Mouse (Mus musculus) cerebellum, postnatal 36 days (tissue): ENCODE measurements at regions not wholly inside any gene's neighbourhood (a gene's known extent, or its start where the extent isn't known, plus 50 kb on each side); places are given as distances from the start of the nearest gene placed in this dataset.

ENCODE experiments used
- DNase-seq, 2 experiments: peaks; one replicate each; pipeline ENCODE4 v3.0.0; 2021 to 2022; ENCODE audit warnings: mixed read lengths in 2 of 2

DNA sequence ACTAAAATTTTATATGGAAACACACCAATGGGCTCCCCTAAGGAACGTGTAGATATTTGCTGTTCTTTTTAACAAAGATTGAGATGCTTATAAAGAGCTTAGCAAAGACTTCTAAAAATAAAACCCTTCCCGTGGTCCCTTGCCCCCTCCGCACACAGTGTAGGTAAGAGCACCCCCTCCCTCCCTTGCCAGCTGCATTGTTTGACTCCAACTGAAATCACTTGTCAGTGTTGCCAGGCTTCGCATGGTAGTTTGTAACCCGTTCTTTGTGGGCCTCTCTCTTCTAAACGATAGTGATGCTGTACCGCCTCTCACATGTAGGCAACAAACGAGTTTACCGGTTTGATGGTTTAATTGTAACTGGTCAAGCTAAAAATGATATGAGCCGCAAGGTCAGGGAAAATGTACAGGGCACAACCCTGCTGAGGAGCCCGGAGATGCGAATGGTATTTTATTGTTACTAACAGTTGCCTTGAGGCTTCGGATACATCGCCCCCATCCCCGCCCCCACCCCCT lies 246.0 kb downstream of the Ttll7 start:
- no peak for DNase-seq

DNA sequence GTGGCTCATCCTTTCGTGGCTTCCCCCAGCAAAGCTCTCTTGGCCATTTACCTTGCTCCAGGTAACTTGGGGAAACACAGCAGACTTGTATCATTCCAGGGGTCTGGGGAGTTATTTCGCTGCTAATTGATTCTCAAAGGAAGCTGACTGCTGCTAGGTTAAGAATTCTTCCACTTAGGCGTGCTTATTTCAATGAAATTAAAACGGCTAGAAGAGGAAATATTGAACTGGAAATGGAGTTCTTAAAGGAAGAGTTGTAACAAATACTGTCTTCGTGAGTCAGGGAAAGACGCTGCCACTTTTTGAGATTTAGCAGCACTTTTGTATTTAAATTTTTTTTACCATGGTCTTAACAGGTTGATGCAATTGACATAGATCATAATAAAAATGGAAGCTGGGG lies 246.4 kb downstream of the Ttll7 start:
- DNase-seq = no peak

DNA sequence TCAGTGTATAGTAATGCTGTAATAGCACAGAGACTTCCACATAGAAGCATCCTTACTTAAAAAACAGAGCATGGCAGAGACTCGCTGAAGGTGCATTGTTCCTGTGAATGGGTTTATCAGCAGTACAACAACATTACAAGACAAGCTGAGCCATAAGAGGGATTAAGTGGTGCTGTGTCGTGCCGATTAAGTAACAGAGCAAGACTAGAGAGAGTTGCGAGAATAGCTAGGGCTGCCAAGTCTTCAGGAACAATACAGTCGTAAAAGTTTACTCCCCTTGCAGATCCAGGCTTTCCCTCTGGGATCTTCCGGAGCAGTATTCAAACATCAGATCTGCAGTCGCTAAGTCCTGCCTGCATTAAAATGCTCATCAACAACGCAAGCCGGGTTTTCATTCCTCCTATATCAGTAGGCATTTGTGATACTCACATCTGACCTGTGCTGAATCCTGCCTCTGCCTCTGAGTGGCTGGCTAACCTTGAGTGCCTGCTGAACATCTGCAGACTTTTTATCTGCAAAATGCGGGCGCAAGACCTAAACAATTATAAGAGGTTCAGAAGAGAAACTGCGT lies 247.1 kb downstream of the Ttll7 start:
- no peak for DNase-seq

DNA sequence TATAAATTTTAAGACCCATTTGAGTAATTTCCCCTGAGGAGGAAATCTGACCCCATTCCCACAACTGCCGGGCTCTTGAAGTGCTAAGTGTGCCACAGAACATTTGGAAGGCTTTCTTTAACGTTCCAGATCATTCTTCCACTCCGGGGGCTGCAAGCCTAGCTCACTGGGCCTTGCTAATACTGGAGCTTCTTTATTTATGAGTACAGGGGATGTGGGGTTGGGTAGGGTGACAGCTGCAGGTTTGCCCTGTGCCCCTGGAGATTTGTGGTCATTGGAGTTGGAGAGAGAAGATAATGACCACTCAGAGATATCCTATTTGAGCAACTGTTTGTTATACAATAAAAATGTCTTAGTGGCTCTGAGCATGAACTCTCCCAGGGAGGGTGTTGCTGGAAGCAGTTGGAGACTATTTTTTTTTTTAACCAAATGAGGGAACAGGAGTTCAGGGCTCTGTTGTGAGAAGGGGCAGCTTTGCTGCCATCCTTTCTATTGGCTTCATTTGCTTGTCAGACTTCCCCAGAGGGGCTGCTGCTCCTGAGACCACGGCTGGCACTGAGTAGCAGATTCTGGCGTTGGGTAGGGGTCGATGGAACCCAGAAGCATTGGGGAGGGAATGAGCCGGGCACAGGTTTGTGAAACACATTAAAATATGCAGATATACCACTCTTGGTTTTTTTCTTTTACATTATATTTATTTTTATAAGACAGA lies 249.0 kb downstream of the Ttll7 start:
- DNase-seq = no peak

DNA sequence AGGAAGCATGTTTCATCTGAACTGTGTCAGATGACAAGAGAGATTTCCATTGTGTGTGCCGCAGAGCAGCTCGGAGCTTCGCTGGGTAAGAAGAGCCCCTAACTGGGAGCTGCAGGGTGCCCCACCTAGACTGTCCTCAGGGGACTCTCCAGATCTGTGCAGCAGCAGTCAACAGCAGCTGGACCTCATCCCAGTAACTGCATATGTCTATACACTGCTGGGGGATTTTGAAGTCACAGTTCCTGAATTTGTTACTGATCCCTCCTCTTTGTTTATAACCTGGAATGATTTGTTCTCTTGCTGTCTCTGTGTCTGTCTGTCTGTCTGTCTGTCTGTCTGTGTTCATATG lies 249.6 kb downstream of the Ttll7 start:
- DNase-seq = no peak

DNA sequence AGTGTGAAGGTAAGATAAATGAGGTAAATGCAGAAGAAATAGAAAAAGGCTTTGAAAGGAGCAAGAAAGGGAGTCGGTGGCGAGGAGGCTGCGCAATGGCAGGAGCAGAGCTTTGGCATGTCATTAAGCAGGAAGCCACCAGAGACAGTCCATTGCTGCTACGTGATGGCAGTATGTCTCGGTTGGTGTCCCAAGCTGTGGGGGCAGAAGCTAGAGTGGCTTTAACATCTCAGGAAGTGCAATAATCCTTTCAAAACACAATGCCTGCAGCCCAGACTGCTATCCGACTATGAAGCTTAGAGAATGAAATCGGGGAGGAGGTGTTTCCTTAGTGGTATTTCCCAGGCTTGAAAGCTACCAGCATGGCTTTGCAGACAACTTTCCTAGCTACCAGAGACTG lies 251.3 kb downstream of the Ttll7 start:
- DNase-seq = no peak

DNA sequence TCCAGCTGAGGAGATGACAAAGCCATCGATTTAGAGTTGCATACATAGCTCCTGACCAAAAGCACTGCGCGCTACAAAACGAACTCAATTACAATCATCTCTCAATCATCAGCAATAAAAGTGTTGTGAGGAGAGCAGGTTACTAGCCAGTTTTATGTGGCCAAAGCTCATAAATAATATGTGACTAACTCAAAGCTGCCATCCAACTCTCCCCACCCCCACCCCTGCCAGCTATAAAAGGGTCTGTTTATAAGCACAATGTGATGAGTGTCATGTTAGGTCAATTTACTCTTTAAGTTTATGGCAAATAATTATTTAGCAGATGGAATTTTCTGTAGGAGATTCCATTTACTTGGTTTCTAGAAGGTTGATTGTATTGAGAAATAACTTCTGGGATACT lies 265.4 kb downstream of the Ttll7 start:
- DNase-seq = no peak

DNA sequence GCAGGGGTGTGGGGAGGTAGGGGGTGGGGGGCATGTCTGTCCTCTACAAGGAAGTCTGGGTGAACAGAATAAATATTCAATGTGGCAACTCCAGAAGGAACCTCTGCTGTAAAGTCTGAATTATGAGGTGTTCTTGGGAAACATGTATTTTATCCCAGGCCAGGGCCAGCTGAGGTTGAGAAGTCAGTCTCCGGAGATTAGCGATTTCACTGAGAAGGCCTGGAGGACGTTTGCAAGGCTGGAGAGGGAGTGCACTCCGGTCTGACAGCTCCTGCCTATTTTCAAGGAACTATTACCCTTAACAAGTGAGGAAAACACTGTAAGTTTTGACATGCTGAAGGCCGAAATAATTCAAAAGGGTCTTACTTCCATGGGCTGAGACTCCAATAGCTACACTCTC lies 265.9 kb downstream of the Ttll7 start:
- DNase-seq = no peak

DNA sequence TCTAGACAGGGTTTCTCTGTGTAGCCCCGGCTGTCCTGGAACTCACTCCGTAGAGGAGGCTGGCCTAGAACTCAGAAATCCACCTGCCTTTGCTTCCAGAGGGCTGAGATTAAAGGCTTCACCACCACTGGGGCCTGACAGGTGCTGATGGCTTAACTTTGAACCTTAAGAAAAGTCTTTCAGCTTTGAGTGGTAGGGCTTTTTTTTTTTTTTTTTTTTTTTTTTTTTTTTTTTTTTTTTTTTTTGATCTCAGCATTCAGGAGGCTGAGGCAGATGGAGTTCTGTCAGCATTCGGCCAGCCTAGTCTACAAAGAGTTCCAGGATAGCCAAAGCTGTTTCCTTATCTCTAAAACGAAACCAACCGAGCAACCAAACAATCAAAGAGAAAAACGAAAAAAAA lies 266.5 kb downstream of the Ttll7 start:
- no peak for DNase-seq

DNA sequence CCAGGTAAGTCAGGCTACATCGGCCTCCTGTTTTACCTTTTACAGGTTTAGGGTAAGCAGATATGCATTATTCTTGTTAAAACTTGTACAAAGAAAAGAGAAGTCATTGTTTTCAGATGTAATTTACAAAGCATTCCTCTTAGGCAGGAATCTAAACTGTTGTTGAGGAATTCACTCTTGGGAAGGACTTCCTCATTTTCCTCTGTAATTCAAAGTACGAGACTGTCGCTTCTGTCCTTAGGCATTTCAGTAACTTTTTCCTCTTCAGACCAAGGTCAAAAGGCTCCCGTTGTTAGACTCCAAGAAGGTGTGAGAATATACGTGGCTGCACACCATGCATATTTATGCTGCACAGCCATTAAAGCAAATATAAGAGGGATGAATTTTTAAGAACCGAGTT lies 269.7 kb downstream of the Ttll7 start:
- no peak for DNase-seq

DNA sequence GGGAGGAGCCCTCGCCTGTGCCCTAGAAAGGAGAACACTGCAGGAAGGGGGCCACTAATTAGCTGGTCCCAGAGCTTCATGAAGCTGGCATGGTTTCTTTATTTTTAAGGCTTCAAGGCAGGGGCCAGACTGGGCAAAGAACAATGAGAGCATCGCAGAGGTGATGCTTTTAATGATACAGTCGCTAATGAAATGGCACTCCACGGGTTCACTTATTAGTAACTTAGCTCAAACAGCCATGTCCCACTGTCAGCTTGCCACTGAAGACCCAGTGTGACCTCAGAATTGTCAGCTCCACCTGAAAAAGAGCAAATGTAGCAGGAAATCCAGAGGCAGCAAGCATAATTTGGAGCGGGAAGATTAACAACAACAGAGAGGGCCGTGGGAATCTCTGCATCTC lies 275.6 kb downstream of the Ttll7 start:
- DNase-seq = no peak

DNA sequence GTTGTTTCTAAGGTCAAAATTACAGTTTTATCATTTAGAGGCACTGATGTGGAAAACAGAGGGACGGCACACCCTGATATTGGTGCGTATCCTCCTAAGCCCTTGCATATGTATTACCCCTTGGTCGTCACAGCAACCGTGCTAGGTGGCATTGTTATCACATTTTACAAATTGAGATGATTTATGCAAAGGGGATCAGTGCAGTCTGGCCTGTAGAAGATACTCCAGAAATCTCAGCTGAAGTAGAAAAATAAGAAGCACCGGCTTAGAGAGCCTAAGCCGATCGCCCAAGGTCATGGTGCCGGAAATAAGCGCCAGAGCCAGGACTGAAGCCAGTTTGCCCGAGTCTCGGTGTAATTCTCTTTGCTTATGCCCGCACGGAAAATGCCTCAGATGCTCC lies 280.7 kb downstream of the Ttll7 start:
- no peak for DNase-seq

DNA sequence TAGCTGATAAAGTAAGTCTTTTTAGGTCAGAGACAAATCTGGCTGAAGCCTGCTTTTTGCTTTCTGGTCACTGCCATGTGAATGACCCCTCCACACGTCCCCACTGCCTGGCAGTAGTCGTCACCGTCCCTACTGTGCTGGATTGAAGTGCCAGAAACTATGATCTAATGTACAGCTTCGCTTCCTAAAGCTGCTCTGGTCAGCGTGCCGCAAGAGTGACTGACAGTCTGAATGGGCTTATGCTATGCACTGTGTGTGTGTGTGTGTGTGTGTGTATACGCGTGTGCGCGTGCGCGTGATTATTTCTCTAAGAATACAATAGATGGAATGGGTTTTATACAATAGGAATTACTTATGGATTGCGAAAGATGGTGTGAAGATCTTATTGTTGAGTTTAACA lies 281.2 kb downstream of the Ttll7 start:
- no peak for DNase-seq

DNA sequence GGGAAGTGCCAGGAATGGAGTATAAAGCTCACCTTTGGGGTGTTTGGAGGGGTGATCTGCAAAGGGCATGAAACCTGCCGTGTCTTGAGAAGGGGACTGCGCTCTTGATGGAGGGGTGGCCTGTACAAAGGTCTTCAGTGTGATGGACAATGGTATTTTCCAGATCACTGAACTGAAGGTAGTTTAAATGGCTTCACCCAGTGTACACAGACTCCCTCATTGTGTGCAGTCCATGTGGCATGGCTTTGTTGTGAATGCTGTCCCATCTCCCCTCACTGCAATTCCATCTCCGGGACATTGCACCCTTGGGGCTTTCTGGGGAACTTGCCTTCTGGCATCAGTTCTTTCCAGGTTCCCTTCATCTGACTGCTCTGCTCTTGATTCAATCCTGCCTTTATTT lies 288.2 kb downstream of the Ttll7 start:
- no peak for DNase-seq

DNA sequence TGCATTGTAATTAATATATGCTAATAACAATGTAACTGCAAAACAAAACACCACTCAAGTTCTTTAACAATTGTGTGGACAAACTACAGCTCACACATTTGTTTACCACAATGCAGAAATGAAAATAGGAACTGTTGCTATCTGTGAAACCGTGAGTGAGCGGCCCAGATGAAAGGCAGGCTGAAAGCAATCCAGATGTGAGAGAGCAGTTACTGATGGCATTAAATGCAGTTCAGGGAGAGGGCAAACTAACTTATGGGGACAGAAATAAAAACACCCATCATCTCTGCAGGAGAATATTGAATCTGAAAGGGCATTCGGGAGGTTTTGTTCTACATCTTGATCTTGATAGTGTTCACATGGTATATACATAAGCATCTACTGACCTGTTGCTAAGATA lies 301.3 kb downstream of the Ttll7 start:
- DNase-seq = no peak

DNA sequence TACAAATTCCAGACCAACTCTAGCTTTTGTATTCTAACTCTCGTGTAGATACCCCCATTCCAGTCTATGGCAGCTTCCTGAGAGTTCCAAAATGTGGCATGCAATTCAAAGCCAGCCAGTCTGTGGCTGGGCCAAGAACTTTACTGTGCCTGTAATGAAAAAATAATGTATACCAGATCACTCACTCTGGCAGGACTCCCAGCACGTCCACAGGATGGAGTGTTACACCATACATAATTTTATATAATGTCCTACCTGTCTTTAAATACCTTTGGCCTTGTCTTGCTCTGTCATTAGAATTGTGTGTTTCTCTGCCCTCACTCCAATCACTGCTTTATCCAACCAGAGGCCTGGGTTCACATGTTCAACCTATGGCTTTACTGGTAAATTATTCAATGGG lies 301.8 kb downstream of the Ttll7 start:
- DNase-seq = no peak

DNA sequence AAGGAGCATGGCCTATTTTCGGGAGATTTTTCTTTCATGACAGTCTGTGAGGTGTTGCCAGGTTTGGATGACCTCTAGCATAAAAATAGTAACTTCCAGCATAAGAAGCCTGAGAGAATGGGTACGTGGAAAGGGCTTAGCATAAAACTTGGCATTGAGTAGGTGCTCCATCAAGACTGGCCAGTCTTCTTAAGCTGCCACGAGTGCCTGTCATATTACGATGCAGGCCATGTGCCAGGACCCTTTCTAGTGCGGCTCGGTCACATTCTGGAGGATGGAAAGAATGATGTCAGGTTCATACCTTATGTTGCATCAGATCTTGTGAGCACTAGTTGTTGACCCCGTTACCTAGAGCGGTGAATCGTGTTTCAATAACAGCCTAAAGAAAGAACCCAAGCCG lies 311.0 kb downstream of the Ttll7 start:
- no peak for DNase-seq

DNA sequence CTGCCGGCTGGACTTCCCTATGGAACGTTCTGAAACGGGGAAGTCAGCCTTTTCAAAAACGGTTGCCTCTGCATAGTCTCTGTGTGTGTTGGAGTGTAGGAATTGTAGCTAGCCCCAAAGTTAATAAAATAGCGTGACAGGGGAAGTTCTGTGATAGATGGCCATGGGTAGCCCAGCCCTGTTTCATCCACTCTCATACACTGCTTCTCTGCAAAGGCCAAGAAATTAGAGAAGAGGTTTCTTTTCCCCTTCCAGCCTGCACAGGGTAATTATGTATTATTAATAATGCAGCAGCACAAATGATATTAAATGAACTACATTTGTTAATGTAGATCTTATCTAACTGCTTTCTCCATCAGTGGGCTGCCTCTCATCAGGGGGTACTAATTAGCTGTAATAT lies 311.4 kb downstream of the Ttll7 start:
- no peak for DNase-seq

DNA sequence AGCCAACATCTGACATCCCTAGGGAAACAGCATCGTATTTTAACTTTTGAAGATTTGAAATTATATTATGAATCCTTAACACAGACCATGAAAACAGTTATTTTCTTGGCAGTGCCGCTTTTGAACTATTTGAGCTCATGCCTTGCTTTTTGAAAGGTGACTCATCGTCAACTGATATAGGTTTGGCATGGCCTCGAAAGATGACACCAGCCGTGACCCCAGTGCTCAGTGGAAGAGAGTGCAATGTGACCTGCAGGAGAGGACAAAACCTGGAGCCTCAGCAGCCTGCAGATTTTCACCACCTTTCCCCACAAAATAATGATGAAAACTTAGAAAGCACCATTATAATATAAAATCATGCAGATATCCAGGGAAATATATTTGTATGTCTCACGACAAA lies 312.8 kb downstream of the Ttll7 start:
- no peak for DNase-seq

DNA sequence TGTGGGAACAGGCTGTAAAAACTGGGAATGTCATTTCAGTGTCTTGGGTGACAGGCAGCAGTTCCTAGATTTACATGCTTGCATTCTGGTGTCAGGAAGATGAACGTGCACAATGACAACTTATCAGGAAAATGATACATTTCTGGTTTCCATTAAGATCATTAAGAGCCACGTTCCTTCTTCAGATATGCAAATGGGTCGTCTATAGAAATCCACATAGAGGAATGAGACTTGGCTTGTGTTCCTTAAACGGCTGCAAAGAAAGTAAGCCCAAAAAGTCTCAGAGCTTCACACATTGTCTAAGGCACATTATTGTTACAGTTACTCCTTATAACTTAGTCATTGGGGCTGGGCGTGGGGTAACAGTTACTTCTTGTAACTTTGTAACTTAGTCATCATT lies 314.4 kb downstream of the Ttll7 start:
- DNase-seq = no peak

DNA sequence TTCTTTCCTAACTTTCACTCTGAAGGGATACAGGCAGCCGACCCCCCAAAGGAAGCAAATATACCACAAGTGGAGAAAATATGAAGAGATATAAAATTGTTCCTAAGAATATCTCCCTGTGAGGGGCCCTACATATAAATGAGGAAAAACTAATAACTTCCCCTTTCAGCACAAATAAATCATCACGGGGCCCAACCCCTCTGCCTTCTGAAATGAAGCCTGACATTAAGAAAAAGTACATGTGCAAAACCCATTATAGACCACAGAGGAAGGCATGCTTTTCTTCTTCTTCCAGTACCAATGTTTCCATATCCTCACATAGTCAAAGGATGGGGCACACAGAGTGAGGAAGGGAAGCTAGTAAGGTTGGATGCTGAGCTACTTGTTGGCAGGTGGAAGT lies 317.0 kb downstream of the Ttll7 start:
- DNase-seq = no peak

DNA sequence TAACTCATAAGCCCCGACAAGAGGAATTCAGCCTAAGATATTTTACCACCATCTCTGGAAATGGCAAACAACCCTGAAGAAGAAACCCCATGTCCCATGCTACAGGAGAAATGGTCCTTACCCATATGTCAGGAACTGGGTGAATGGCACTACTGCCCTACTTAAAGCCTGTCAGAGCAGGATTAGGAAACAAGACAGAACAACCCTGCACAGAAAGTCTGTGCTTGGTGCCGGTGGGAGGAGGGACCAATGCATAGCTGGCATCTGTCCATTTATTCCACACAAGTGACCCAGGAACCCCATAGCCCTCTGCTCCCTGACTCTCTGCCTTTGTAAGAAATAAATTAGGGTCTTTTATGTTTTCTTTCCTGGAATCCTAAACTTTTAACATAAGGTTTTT lies 317.9 kb downstream of the Ttll7 start:
- no peak for DNase-seq

DNA sequence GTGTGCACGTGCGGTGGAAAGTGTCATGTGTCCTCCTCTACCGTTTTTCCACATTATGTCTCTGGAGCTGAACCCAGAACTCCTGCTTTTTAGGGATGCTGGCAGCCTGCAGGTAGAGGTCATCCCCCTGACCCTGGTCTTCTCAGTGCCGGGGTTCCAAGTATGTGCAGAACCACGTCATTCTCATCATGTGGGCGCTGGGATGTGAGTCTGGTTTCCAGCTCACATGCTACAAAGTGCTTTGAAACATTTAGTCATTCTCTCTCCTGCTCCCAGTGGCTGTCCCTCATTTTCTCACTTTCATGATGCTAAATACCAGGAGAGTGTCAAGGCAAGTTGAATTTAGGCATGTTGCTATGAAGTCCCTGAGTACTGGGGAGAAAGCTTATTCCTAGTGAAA lies 326.6 kb downstream of the Ttll7 start:
- DNase-seq = no peak

DNA sequence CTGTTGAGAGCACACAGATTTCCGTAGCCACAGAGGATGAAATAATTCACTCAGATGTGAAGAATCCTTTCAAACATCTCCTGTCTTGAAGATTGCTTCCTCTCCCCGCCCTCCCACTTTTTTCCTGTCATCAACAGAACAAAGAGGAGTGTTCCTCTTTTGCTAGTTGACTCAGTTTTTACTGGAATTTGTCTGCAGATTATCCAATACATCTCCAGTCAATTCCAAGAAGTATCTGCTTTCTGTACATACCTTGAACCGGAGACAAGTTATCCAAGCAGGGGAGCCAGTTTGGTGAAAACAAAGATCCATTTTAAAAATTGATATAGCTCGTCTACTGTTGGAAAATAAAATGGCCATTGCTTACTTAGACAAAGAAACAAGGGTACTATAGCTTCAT lies 328.5 kb downstream of the Ttll7 start:
- DNase-seq = no peak
